Mouse (Mus musculus): ENCODE results near the gene Nedd9. TPM values are rescaled to one million over a fixed set of nuclear protein-coding genes. Genes with fewer than 3 reads are reported as not detected.

Nedd9 gene
- polyA plus RNA-seq, 1 experiment from 2014 or later, result 12.9 TPM

DNA sequence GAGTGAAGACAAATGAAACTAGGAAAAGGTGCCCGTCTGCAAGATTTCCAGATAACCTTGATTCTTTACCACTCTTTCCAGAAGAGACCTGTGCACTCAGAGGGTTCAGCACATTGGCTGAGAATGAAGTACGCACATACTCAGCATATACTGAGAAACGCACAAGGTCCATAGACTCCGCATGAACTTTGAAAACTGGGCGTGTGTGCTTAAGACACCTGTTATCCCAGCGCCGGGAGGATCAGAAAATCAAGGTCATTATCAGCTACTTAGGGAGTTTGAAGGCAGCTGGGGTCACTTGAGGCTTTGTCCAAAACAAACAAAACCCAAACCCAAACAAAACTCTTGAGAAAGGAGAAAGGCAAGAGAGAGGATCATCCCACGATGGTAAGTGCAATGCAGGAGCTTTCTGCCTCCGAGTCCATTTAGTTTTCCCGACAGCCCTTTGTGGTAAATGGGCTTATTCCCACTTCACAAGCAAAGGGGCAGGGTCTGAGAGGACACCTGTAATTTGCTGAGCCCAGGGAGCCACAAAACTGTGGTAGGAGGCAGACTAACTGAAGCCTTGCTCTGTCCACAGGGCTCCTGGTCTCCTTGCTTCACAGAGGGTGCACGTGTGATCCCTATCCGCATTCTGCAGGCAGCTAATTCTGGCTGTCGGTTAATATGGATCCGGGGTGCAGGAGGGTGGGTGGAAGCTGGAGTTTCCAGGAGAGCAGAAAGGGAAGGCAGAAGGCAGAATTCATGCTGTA lies 153.1 kb downstream of the Nedd9 start:
- Histone ChIP-seq H3K4me2 (ENCODE audit: low read depth, severe bottlenecking) (no peak overlapping the region), H3K9ac (ENCODE audit: low read length) (no peak overlapping the region), H3K9me3 (ENCODE audit: control insufficient read depth, low read length) (no peaks in the 10 kb centered on the region), H3K4me3 (ENCODE audit: low read depth, low read length) (no peak overlapping the region), H3K36me3 (ENCODE audit: control insufficient read depth, insufficient read depth, low read length) (no peaks in the 10 kb centered on the region), H3K27me3 (ENCODE audit: control insufficient read depth, insufficient read depth, low read length) (no peaks in the 10 kb centered on the region), H3K4me1 (ENCODE audit: control insufficient read depth, insufficient read depth, low read length) (no peaks in the 10 kb centered on the region), H3K27ac (replicated peaks; ENCODE audit: low read depth, low read length) (no peak overlapping the region)
- WGBS, result 87% methylated on average over 14 of the region's 14 CpGs
- DNase-seq (ENCODE audit: low spot score), result no peak
- ATAC-seq (ENCODE audit: insufficient number of reproducible peaks, low FRiP score, low TSS enrichment, low read depth), result no peak

DNA sequence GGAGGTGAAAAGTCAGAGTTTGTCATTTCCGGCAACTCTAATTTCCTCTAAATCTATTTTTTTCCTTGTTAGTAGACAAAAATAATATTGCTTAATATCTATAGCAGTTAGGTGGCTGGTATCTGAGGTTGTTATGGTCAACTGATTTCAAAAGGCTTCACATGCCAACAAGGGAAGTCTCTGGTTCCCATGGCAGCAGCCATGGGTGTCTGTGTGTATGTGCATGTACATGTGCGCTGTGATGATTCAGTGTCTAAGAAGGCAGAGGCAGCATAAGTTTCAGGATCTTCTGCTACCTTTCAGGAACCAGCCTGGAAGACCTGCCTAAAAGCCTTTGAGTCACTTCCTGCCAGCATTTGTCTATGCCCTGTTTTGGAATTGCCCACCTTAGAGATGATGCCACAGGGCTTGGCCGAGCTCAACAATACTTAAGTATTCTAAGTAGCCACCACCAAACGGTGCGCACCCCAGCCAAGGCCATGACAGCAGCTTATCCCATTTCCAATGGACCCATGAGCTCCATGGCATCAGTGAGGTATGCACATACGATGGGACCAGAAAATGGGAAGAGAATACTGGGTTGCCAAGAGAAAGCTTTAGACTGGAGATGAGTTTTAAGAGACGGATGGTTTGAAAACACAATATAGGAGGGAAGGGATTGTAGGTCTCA lies 155.4 kb downstream of the Nedd9 start:
- no peaks in the 10 kb centered on the region for H3K36me3 ChIP-seq (ENCODE audit: control insufficient read depth, insufficient read depth, low read length)
- no peak overlapping the region for H3K27ac ChIP-seq (replicated peaks; ENCODE audit: low read depth, low read length)
- no peaks in the 10 kb centered on the region for H3K27me3 ChIP-seq (ENCODE audit: control insufficient read depth, insufficient read depth, low read length)
- no peaks in the 10 kb centered on the region for H3K9me3 ChIP-seq (ENCODE audit: control insufficient read depth, low read length)
- DNase-seq (ENCODE audit: low spot score), result no peak
- no peak overlapping the region for H3K4me3 ChIP-seq (ENCODE audit: low read depth, low read length)
- no peak overlapping the region for H3K4me2 ChIP-seq (ENCODE audit: low read depth, severe bottlenecking)
- ATAC-seq (ENCODE audit: insufficient number of reproducible peaks, low FRiP score, low TSS enrichment, low read depth), result no peak
- H3K4me1 ChIP-seq (ENCODE audit: control insufficient read depth, insufficient read depth, low read length), result no peaks in the 10 kb centered on the region
- no peak overlapping the region for H3K9ac ChIP-seq (ENCODE audit: low read length)
- 96% methylated on average over 7 of the region's 7 CpGs for WGBS

- Histone ChIP-seq H3K27ac (replicated peaks; ENCODE audit: low read depth, low read length) (no peak overlapping the region), H3K36me3 (ENCODE audit: control insufficient read depth, insufficient read depth, low read length) (no peaks in the 10 kb centered on the region), H3K4me3 (ENCODE audit: low read depth, low read length) (no peak overlapping the region), H3K27me3 (ENCODE audit: control insufficient read depth, insufficient read depth, low read length) (no peaks in the 10 kb centered on the region), H3K9ac (ENCODE audit: low read length) (no peak overlapping the region), H3K4me1 (ENCODE audit: control insufficient read depth, insufficient read depth, low read length) (no peaks in the 10 kb centered on the region), H3K9me3 (ENCODE audit: control insufficient read depth, low read length) (no peaks in the 10 kb centered on the region), H3K4me2 (ENCODE audit: low read depth, severe bottlenecking) (no peak overlapping the region)
- no peak for DNase-seq (ENCODE audit: low spot score)
- ATAC-seq (ENCODE audit: insufficient number of reproducible peaks, low FRiP score, low TSS enrichment, low read depth), result no peak
- WGBS, result 72% methylated on average over 11 of the region's 11 CpGs
Observed at GRCm38 (mm10) chr13:41330589-41331345, 156.4 kb downstream of the Nedd9 start.

DNA sequence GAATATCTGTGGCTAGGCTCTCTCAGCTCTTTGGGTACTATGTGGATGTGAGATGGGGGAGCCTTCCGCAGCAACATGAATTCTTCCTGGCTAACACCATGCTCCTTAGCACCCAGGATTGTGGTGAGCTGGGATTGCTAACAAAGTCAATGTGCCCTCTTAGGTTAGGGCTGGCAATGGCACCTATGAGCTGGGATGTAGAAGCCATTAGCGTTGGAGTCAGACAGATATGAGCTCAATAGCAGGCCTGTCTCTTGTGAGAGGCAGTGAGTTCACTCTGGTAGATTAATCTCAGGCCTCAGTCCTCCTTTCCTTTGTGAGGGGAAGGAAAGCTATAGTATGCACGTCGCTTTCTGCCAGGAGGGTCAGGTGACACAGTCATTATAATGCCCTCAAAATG lies 157.1 kb downstream of the Nedd9 start:
- Histone ChIP-seq H3K4me1 (ENCODE audit: control insufficient read depth, insufficient read depth, low read length) (no peaks in the 10 kb centered on the region), H3K4me3 (ENCODE audit: low read depth, low read length) (no peak overlapping the region), H3K27me3 (ENCODE audit: control insufficient read depth, insufficient read depth, low read length) (no peaks in the 10 kb centered on the region), H3K36me3 (ENCODE audit: control insufficient read depth, insufficient read depth, low read length) (no peaks in the 10 kb centered on the region), H3K9ac (ENCODE audit: low read length) (no peak overlapping the region), H3K9me3 (ENCODE audit: control insufficient read depth, low read length) (no peaks in the 10 kb centered on the region), H3K4me2 (ENCODE audit: low read depth, severe bottlenecking) (no peak overlapping the region), H3K27ac (replicated peaks; ENCODE audit: low read depth, low read length) (no peak overlapping the region)
- no peak for DNase-seq (ENCODE audit: low spot score)
- ATAC-seq (ENCODE audit: insufficient number of reproducible peaks, low FRiP score, low TSS enrichment, low read depth), result no peak
- 90% methylated on average over 4 of the region's 4 CpGs for WGBS

DNA sequence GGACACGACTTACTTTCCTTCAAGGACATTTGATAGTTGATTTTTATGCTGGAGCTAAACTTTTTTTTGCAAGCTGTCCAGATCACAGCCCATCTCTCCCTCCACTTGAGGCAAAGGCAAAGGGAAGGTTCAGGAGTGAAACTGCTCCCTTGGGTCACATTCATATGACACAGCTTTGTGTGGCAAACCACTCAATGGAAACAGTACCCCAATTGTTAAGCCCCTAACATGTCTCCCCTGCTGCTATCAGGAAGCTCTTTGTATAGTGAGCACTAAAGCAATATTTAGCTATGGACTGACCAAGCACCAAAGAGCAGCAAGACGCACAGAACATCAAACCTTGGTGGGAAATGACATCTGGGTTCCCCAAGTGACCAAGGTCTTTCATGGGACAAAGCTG lies 158.7 kb downstream of the Nedd9 start:
- no peak overlapping the region for H3K4me3 ChIP-seq (ENCODE audit: low read depth, low read length)
- no peak overlapping the region for H3K4me2 ChIP-seq (ENCODE audit: low read depth, severe bottlenecking)
- H3K9me3 ChIP-seq (ENCODE audit: control insufficient read depth, low read length), result no peaks in the 10 kb centered on the region
- WGBS, result 84% methylated on average over 2 of the region's 2 CpGs
- DNase-seq (ENCODE audit: low spot score), result no peak
- no peaks in the 10 kb centered on the region for H3K36me3 ChIP-seq (ENCODE audit: control insufficient read depth, insufficient read depth, low read length)
- no peaks in the 10 kb centered on the region for H3K27me3 ChIP-seq (ENCODE audit: control insufficient read depth, insufficient read depth, low read length)
- no peaks in the 10 kb centered on the region for H3K4me1 ChIP-seq (ENCODE audit: control insufficient read depth, insufficient read depth, low read length)
- no peak for ATAC-seq (ENCODE audit: insufficient number of reproducible peaks, low FRiP score, low TSS enrichment, low read depth)
- H3K9ac ChIP-seq (ENCODE audit: low read length), result no peak overlapping the region
- H3K27ac ChIP-seq (replicated peaks; ENCODE audit: low read depth, low read length), result no peak overlapping the region

- DNase-seq (ENCODE audit: low spot score) (peak; percentile 25), ATAC-seq (ENCODE audit: insufficient number of reproducible peaks, low FRiP score, low TSS enrichment, low read depth) (no peak)
- Histone ChIP-seq H3K4me1 (ENCODE audit: control insufficient read depth, insufficient read depth, low read length) (no peaks in the 10 kb centered on the region), H3K4me2 (ENCODE audit: low read depth, severe bottlenecking) (no peak overlapping the region), H3K4me3 (ENCODE audit: low read depth, low read length) (no peak overlapping the region), H3K9ac (ENCODE audit: low read length) (no peak overlapping the region), H3K36me3 (ENCODE audit: control insufficient read depth, insufficient read depth, low read length) (no peaks in the 10 kb centered on the region), H3K27me3 (ENCODE audit: control insufficient read depth, insufficient read depth, low read length) (no peaks in the 10 kb centered on the region), H3K9me3 (ENCODE audit: control insufficient read depth, low read length) (no peaks in the 10 kb centered on the region), H3K27ac (replicated peaks; ENCODE audit: low read depth, low read length) (no peak overlapping the region)
- WGBS, result 56% methylated on average over 7 of the region's 7 CpGs
Observed at GRCm38 (mm10) chr13:41327546-41327945, 159.6 kb downstream of the Nedd9 start.

DNA sequence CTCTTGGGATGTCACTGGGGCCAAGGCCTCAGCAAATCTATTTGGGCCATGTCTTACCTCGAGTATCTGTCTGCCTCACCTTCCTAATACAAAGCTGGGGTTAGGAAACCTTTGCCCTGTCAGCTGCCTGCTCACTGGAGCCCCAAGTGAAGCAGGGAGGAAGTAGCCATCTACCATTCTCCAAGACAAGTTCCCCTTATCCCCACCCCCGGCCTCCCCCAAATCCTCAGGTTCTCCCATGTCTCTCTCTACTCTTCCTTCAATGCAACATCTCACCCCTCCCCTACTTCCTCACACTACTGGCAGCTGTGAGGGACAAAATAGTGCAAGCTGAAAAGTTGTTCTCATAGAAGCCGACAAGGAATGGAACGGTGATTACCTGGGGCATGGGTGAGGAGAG lies 161.0 kb downstream of the Nedd9 start:
- H3K4me2 ChIP-seq (ENCODE audit: low read depth, severe bottlenecking), result no peak overlapping the region
- H3K36me3 ChIP-seq (ENCODE audit: control insufficient read depth, insufficient read depth, low read length), result no peaks in the 10 kb centered on the region
- no peak overlapping the region for H3K9ac ChIP-seq (ENCODE audit: low read length)
- no peak overlapping the region for H3K4me3 ChIP-seq (ENCODE audit: low read depth, low read length)
- no peaks in the 10 kb centered on the region for H3K4me1 ChIP-seq (ENCODE audit: control insufficient read depth, insufficient read depth, low read length)
- DNase-seq (ENCODE audit: low spot score), result no peak
- H3K27me3 ChIP-seq (ENCODE audit: control insufficient read depth, insufficient read depth, low read length), result no peaks in the 10 kb centered on the region
- WGBS, result 83% methylated on average over 4 of the region's 4 CpGs
- H3K9me3 ChIP-seq (ENCODE audit: control insufficient read depth, low read length), result no peaks in the 10 kb centered on the region
- no peak for ATAC-seq (ENCODE audit: insufficient number of reproducible peaks, low FRiP score, low TSS enrichment, low read depth)
- no peak overlapping the region for H3K27ac ChIP-seq (replicated peaks; ENCODE audit: low read depth, low read length)

DNA sequence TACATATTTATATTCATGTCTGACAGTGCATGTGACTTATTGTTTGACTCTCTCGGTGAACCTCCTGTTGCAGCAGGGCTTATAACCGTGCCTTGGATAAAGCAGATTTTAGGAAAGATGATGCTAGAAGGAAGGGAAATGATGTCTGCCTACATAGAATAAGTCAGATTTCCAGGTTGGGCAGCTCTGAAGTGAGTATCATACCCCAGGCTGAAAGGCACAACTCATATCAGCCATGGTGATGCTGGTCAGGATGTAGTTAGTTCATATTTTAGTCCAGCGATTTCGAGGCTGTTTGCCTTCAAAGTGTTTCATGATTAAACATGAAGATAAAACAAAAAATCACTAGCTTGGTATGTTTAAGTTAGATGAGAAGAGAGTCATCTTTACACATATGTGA lies 161.8 kb downstream of the Nedd9 start:
- ATAC-seq (ENCODE audit: insufficient number of reproducible peaks, low FRiP score, low TSS enrichment, low read depth), result no peak
- Histone ChIP-seq H3K4me1 (ENCODE audit: control insufficient read depth, insufficient read depth, low read length) (no peaks in the 10 kb centered on the region), H3K27me3 (ENCODE audit: control insufficient read depth, insufficient read depth, low read length) (no peaks in the 10 kb centered on the region), H3K4me2 (ENCODE audit: low read depth, severe bottlenecking) (no peak overlapping the region), H3K9me3 (ENCODE audit: control insufficient read depth, low read length) (no peaks in the 10 kb centered on the region), H3K9ac (ENCODE audit: low read length) (no peak overlapping the region), H3K4me3 (ENCODE audit: low read depth, low read length) (no peak overlapping the region), H3K36me3 (ENCODE audit: control insufficient read depth, insufficient read depth, low read length) (no peaks in the 10 kb centered on the region), H3K27ac (replicated peaks; ENCODE audit: low read depth, low read length) (no peak overlapping the region)
- WGBS, result 88% methylated on average over 4 of the region's 4 CpGs
- no peak for DNase-seq (ENCODE audit: low spot score)
